Mouse (Mus musculus): ENCODE measurements around the gene Efnb2. TPM values are rescaled to one million over a fixed set of nuclear protein-coding genes. Genes with fewer than 3 reads are reported as not detected.

Gene Efnb2
- total RNA-seq, 2 experiments from 2014 or later = 47.4 to 47.8 TPM

DNA sequence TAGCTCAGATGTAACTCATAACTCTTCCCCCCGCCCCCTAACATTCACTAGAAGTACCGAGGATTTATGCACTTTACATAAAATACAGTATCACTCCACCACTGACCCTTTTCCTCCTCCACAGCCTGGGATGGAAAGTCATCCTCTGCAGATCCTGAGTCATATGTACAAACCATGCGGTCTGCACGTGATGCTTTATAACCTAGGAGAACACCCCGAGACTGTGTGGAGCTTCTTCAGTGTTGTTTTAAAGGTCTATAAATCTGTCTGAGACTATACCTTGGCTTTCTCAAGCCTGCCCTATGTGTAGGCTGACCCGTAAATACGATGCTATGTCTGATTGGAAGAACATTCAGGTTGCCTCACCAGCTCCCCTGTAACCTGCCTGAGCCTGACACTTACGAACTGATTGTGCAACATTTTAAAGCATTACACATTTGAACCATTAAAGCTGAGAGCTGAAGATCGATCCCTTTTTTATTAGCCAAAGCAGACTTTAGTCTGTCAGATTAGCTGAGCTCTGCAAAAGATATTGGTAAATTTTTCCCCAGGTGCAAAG lies 92.7 kb downstream of the Efnb2 start:
- DNase-seq = no peak

Small RNA genes within 50 kb of the gene (microRNA-seq; reads per million reads assigned to microRNA genes)
- 2.0 to 2.4 reads per million in 2 experiments for gene Mir7654

Other genes with a start within 250 kb of the Efnb2 start
- gene Arglu1, start 29.3 kb upstream of the Efnb2 start, total RNA-seq (2021) = 10 to 100 TPM; 52.9 to 59.7 TPM

Data from heart, postnatal 4 days (tissue).